Mouse (Mus musculus) thymus, postnatal 10 days (tissue): ENCODE data around the gene Gm17482.
"Not testable (repeated sequence)": the region's sequence is repeated elsewhere in the genome, so short reads cannot be mapped to it uniquely, and the experiment has no call there.

Experiments used
- DNase-seq, 2 experiments: peaks; one replicate each; pipeline ENCODE4 v3.0.0; 2021; ENCODE audit warnings: low spot score in 2 of 2

Gm17482 gene

GRCm38 (mm10) chr6:115227043-115227442 lies at the start of gene Gm17482:
Gene Gm17482 (plus strand): TSS chr6:115227343.
- DNase-seq, result no peak

GRCm38 (mm10) chr6:115178826-115179225 lies 48.3 kb upstream of the Gm17482 start:
- peak in 1 of 2 experiments; percentile 19 for DNase-seq

- no peak for DNase-seq
Measured at GRCm38 (mm10) chr6:115181094-115181493, 46.0 kb upstream of the Gm17482 start.

DNA sequence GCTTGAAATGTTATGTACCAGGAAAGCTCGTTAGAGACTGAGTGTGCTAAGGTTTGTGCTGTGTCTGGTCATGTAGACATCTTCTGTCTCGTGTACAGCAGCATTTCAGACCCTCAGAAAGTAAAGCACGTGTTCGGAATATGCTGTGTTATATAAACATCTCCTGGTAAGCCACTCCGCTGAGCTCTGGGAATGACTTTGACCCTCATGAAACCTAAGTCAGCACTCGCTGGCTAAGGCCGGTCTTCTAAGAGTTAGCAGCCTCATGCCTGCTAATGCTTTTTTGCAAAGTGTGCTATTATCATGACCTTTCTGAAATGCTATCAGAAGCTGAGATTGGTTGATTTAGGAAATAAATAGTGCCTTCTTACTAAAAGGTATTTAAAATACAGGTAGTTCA lies 36.0 kb upstream of the Gm17482 start:
- DNase-seq, result no peak

GRCm38 (mm10) chr6:115200753-115201152 lies 26.4 kb upstream of the Gm17482 start:
- DNase-seq, result no peak

DNA sequence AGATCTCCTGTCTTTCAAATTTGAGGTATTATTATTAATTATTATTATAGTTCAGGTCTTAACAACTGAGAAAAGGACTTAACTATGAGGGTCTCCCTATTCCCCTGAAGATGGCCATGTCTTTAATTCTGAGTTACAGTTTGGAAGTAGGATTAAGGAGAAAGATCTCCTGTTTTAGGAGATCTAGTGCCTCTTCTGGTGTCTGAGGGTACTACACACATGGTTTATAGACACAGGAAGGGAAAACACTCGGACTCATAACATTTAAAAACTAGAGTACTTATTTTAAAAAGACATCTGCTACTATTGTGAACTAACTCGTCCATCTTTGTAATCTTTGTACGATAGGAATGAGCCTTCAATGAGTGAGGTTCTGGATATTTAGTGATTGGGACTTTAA lies 24.1 kb upstream of the Gm17482 start:
- no peak for DNase-seq

- no peak for DNase-seq
Measured at GRCm38 (mm10) chr6:115210187-115210586, 17.0 kb upstream of the Gm17482 start.

DNA sequence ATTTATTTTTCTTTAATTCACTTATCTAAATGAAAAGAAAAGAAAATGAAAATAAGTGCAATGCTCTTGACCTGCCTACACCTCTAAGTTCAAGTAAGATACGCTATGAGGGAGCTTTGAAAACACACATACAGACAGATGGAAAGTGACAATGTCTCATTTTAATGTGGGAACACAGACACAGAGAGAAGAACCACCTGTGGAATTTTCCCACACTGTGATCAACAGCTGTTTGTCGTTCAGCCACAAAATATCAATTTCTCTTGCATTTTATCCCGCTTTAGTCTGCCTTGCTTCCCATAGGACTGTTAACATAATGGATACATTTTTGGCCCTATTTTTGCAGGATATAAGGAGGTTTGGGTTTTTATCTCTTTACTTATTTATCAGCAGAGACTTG lies 16.3 kb upstream of the Gm17482 start:
- no peak for DNase-seq

DNA sequence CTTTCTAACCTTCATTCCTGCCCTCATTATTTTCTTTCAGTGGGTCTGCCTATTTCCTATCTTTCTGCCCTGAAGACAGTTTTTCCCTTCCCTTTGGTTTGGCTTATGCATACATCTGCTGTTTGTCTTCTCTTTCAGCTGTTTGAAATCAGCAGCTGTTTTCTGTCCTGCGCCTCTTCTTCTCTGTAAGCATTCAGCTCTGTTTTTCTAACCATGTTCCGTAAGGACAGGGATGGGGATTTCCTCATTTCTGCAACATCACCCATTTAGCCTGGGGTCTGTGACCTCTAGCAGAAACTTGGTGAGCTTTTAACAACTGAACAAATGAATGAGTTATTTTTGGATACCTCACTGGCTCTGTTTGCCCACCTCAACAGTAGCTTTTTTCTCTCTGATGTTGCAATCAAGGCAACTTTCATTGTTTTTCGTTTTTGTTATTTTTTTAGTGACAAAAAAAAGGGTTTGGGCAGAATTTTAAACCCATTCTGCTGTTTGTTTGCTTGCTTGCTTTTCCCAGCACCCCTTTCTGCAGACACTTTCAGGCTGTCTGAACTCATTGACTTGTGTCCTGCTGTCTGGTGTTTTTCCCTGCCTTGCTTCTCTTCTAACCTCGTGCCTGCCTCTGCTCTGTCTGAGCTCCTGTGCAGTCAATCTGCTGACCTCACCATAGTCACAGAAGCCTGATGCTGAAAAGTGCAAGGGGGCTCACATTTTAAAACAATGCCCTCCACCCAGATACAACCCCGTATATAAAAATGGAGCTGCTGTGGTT lies 14.8 kb upstream of the Gm17482 start:
- no peak for DNase-seq

DNA sequence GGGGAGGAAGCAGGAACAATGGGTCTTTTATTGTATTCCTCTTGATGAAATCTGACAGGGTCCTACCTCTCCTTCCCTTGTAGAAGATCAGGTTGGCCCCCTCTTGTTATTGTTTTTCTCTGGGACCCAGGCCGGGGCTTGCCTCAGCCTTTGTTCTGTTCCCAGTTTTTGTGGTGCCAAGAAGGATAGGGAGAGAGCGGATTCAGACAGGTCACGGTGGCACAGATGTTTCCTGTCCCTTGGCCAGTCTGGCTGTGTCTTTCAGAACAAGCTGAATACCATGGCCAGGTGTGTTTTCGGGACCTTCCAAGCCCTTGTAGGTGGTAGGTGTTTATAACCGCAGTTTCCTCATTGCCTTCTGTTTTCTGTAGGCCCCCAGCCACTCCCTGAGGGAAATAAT lies 14.0 kb upstream of the Gm17482 start:
- no peak for DNase-seq

DNA sequence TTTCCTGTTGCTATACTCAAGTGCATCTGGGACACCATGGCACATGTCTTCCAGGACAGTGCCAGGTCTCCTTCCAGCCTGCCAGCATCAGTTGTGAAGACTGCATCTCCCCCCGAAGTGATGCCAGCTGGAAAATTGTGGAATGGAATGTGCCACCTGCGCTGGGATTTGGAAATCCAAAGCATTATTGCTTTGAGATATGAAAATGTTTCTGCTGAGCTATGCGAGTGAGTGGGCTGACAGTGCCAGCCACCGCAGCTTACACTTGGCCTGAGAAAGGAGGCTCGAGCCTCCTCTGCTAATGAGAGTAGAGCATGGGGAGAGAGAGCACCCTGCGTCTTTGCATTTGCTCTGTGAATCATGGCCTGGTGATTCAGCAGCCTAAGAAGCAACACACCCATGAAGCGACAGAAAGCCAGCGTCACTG lies 5.9 kb upstream of the Gm17482 start:
- no peak for DNase-seq

DNA sequence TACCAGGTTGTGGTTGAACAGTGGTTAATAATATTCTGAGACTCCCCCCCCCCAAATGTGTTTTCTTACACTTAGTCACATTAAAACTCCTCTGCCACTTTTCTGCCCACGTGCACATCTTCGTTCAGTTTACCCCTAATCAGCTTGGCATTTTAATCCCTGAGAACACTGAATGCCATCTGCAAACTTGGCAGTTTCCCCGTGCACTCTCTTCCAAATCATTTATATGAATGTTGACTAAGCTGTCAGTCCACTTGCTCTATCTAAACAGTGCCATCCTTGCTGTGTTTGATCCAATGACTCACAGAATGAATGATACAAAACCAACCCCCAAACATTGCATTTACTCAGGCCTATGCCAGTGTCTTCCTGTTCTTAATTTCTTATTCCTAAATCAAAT lies 1.6 kb upstream of the Gm17482 start:
- DNase-seq, result no peak

DNA sequence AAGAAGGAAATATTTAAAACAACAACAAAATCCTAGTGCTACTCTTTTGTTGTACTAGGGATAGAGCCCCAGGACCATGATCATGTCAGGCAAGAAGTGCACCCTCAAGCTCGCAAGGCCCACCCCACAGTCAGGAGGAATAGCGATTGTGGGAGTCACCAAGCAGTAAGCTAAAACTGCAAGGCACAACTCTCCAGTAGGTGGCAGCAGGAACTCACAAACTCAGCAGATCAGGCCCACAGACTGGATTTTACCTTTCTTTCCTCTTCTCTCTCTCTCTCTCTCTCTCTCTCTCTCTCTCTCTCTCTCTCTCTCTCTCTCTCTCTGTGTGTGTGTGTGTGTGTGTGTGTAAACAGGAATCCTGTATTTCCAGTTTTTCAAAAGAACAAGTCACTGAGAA lies 386 bp downstream of the Gm17482 start:
- DNase-seq, result peak; percentile 25 to 72

DNA sequence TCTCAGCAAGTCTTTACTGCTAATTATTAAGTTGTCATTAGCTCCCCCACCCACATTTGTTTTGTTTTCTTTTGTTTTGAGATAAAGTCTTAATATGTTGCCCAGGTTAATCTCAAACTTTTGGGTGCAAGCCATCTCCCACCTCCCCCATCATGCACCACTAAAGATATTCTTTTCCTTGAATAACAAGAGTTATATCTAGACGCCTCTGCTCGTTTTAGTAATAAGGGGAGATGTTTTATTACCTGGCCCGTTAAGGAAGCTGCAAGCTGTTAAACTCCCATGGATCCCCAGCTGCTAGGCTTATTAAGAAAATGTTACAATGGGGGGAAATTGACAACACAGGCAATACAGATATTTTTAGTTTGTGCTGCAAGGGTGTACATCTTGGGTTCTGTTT lies 3.4 kb downstream of the Gm17482 start:
- no peak for DNase-seq

- DNase-seq, result no peak
Measured at GRCm38 (mm10) chr6:115231836-115232235, 4.7 kb downstream of the Gm17482 start.

- no peak for DNase-seq
Measured at GRCm38 (mm10) chr6:115232562-115232961, 5.4 kb downstream of the Gm17482 start.

DNA sequence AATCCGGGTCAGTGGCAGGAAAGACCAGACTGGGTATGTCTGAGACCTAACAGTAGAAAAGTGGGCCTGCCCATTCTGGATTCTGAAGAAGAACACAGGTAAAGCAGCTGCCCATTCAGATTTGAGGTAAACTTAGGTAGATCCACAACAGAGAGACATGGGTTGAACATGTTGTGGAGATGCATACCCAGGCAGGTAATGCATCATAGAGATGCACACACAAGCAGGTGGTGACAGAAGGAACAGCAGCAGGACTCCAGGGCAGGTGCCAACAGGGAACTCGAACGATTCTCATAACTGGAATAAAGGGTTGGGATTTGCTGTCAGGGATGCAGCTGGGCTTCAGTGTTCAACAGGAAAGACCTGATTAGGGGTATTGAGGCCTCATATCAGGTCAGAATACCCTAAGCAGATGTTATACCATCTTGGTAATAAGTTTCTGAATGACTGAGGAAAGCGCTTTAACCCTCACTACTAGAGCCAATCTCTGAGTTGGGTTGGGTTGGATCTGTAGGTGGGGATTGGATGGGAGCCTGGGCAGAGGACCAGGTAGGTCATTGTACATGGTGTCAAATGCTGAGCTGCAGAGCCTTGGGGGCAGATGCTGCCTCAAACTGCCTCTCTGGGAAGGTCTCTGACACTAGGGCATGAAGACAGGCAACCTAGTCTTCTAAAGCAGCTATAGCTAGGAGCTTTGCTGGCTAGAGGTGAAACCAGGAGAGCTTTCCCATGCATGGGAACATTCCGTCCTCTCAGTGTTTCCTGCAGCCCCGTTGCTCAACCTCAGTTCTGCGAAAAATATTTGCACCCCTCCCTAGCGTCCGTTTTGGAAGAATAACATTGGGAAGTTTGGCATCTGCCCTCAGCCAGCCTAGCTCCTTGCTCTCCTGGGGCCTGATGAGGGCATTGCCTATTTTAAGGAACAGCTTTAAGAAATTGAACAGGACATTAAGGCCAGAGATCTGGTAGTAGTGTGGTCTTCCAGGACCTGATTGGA lies 11.2 kb downstream of the Gm17482 start:
- DNase-seq, result no peak

GRCm38 (mm10) chr6:115239335-115239734 lies 12.2 kb downstream of the Gm17482 start:
- no peak for DNase-seq

DNA sequence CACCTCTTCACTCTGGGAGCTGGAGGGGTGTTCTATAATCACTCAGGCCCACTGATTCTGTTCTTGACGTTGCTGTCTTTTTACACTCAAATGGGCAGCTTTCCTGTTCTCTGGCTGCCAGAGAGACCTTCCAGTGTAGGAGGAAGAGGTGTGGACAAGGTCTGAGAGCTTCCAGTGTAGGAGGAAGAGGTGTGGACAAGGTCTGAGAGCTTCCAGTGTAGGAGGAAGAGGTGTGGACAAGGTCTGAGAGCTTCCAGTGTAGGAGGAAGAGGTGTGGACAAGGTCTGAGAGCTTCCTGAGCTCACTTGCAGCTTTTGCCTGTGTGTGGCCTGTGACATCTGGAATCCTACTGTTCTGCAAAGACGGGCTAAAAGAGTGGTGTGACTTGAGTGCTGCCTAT lies 13.3 kb downstream of the Gm17482 start:
- not testable (repeated sequence) for DNase-seq

DNA sequence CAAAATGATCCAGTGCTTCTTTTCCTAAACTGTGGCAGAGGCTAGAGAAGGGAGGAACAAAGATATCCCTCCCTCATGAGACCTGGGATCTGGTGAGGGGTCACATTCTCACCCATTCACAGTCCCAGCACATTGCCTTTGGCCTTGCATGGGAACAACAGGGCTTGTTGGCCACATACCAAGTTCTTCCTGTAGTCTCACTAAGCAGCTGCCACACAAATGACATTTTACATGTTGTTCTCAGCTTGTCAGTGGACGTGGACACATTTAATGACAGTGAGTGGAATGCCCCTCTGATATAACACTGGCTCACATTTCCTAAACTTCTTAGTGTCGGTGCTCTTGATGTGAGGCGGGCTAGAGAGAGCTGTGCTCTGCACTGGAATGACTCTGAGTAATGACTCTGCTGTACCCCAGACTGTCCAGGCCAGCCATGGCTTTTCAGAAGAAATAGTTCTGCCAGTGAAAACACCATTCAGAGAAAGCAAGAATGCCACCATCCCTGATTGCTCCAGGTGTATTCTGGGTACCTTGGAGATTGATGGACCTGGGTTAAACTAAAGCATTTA lies 14.1 kb downstream of the Gm17482 start:
- no peak for DNase-seq

- no peak for DNase-seq
Measured at GRCm38 (mm10) chr6:115241939-115242338, 14.8 kb downstream of the Gm17482 start.

DNA sequence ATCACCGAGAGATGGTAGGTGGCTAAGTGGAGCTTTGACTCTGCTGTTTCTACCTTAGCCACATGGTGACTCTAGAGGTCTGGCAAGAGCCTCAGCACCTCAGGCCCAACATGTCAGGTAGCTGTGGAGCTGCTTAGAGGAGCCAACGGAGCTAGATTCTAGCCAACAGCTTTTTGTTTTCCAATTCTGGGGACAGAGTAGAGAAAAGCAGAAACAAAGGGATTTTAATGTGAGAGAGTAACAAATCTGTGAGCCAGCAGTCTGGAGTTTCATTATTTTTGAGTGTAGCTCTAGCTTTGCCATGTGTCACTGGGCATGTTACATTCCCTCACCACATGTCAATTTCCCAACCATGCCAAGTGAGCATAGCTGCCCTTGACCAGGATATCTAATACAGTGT lies 17.1 kb downstream of the Gm17482 start:
- no peak for DNase-seq
